Comparison of ENCODE assay signal across 29 mouse cellular contexts in genomic region chr1:153522116-153522515, GRCm38 (mm10). TPM values are rescaled to one million over a fixed set of nuclear protein-coding genes. Genes with fewer than 3 reads are reported as not detected.
DNase-seq lines count a peak whose midpoint lies in the region; ATAC-seq and TF ChIP-seq lines count a peak whose summit lies in the region.
"Had no signal": no experiment of that assay in that cellular context is flagged by ENCODE, and none has a peak within 500 bp of the region (broad histone marks: within the 10 kb centered on the region; RNA-seq: fewer than 3 reads in every experiment).

No protein-coding gene starts in this region.

- H3K9me3 ChIP-seq in kidney, embryonic 16.5 days (ENCODE audit: low read length): no peaks in the 10 kb centered on the region
- H3K9me3 ChIP-seq in midbrain, embryonic 11.5 days (ENCODE audit: control insufficient read depth, low read length): no peaks in the 10 kb centered on the region
- H3K9me3 ChIP-seq in midbrain, postnatal 0 days (ENCODE audit: low read length): no peaks in the 10 kb centered on the region
- H3K9me3 ChIP-seq: embryonic facial prominence, embryonic 13.5 days; embryonic facial prominence, embryonic 15.5 days; forebrain, embryonic 10.5 days; forebrain, embryonic 12.5 days; G1E had no signal

- 27% methylated on average over 3 of the region's 3 CpGs for WGBS in kidney, embryonic 16.5 days
- 46% methylated on average over 3 of the region's 3 CpGs for WGBS in kidney, adult 2 months
- 62% methylated on average over 3 of the region's 3 CpGs for WGBS in midbrain, embryonic 11.5 days
- WGBS in midbrain, postnatal 0 days: 62% methylated on average over 3 of the region's 3 CpGs

- H3K9ac ChIP-seq in kidney, embryonic 16.5 days (replicated peaks; ENCODE audit: low read length): no peak overlapping the region
- no peak overlapping the region for H3K9ac ChIP-seq in midbrain, embryonic 11.5 days (ENCODE audit: low read length)
- no peak overlapping the region for H3K9ac ChIP-seq in midbrain, postnatal 0 days (replicated peaks; ENCODE audit: low read length, poor library complexity, severe bottlenecking)
- H3K9ac ChIP-seq: embryonic facial prominence, embryonic 13.5 days; embryonic facial prominence, embryonic 15.5 days; forebrain, embryonic 12.5 days had no signal

- no peaks in the 10 kb centered on the region for H3K27me3 ChIP-seq in kidney, embryonic 16.5 days (ENCODE audit: insufficient read depth, low read length)
- no peaks in the 10 kb centered on the region for H3K27me3 ChIP-seq in kidney, adult 2 months (replicated peaks; ENCODE audit: control insufficient read depth, insufficient read depth, low read length)
- H3K27me3 ChIP-seq in midbrain, embryonic 11.5 days (ENCODE audit: control insufficient read depth, insufficient read depth, low read length): no peaks in the 10 kb centered on the region
- no peaks in the 10 kb centered on the region for H3K27me3 ChIP-seq in midbrain, postnatal 0 days (ENCODE audit: insufficient read depth, low read length)
- H3K27me3 ChIP-seq: CH12.LX; embryonic facial prominence, embryonic 13.5 days; embryonic facial prominence, embryonic 15.5 days; forebrain, embryonic 12.5 days; Patski had no signal

- DNase-seq in kidney, adult 9 months: peak; percentile 36
- DNase-seq in kidney, adult 18-20 months: no peak
- DNase-seq in kidney, adult 2 months: no peak
- DNase-seq in midbrain, embryonic 11.5 days (ENCODE audit: low spot score, missing footprints): peak; percentile 69
- no peak for DNase-seq in midbrain, postnatal 0 days (ENCODE audit: low spot score)
- DNase-seq in yolk sac, embryonic 10.5 days (ENCODE audit: low spot score): peak; percentile 86
- DNase-seq: adrenal gland, adult 2 months; adrenal gland, postnatal 10 days; adrenal gland, postnatal 25 days; B cell, adult 2 months; cerebellum, adult 11 months; cerebellum, adult 18-20 months; cerebellum, adult 8-10 months; cerebellum, adult 9-11 months; cerebellum, postnatal 14 days; cerebellum, postnatal 36 days; embryo, embryonic 11 days had no signal

- no peak for TF ChIP-seq CTCF in kidney, adult 2 months (conservative IDR thresholded peaks at IDR 0.05; ENCODE audit: insufficient read depth, insufficient read length, low read depth, low read length)
- TF ChIP-seq CTCF in midbrain, postnatal 0 days (IDR thresholded peaks at IDR 0.05): no peak

- 0 out of 2 replicates have a peak overlapping the region, but pooled peaks have one; percentile 38 for H3K27ac ChIP-seq in kidney, embryonic 16.5 days (ENCODE audit: low read length)
- no peak overlapping the region for H3K27ac ChIP-seq in kidney, adult 2 months (ENCODE audit: insufficient read depth, low read depth, low read length)
- H3K27ac ChIP-seq in midbrain, embryonic 11.5 days (ENCODE audit: low read depth, low read length): no peak overlapping the region
- no peak overlapping the region for H3K27ac ChIP-seq in midbrain, postnatal 0 days (ENCODE audit: low read depth, low read length)
- H3K27ac ChIP-seq: embryonic facial prominence, embryonic 13.5 days; embryonic facial prominence, embryonic 15.5 days; forebrain, embryonic 10.5 days; forebrain, embryonic 12.5 days had no signal

- TF ChIP-seq POLR2A in kidney, adult 2 months (IDR thresholded peaks at IDR 0.05; ENCODE audit: low read depth, low read length): no peak

- H3K4me3 ChIP-seq in kidney, embryonic 16.5 days (ENCODE audit: low read length): no peak overlapping the region
- H3K4me3 ChIP-seq in kidney, adult 2 months (ENCODE audit: insufficient read depth, low read depth, low read length): no peak overlapping the region
- H3K4me3 ChIP-seq in midbrain, embryonic 11.5 days (ENCODE audit: low read depth, low read length): no peak overlapping the region
- no peak overlapping the region for H3K4me3 ChIP-seq in midbrain, postnatal 0 days (ENCODE audit: low read depth, low read length)
- H3K4me3 ChIP-seq: embryonic facial prominence, embryonic 13.5 days; embryonic facial prominence, embryonic 15.5 days; erythroblast, embryonic 14.5 days; forebrain, embryonic 10.5 days; forebrain, embryonic 12.5 days had no signal

- H3K4me1 ChIP-seq in kidney, embryonic 16.5 days (ENCODE audit: insufficient read depth, low read length): peaks cover 16% of the 10 kb centered on the region
- no peaks in the 10 kb centered on the region for H3K4me1 ChIP-seq in kidney, adult 2 months (ENCODE audit: control insufficient read depth, insufficient read depth, low read length)
- no peaks in the 10 kb centered on the region for H3K4me1 ChIP-seq in midbrain, embryonic 11.5 days (ENCODE audit: control insufficient read depth, insufficient read depth, low read length)
- no peaks in the 10 kb centered on the region for H3K4me1 ChIP-seq in midbrain, postnatal 0 days (ENCODE audit: insufficient read depth, low read length)
- H3K4me1 ChIP-seq: embryonic facial prominence, embryonic 13.5 days; forebrain, embryonic 12.5 days had no signal

- no peak overlapping the region for H3K4me2 ChIP-seq in kidney, embryonic 16.5 days (replicated peaks; ENCODE audit: low read depth, low read length)
- no peak overlapping the region for H3K4me2 ChIP-seq in midbrain, embryonic 11.5 days
- no peak overlapping the region for H3K4me2 ChIP-seq in midbrain, postnatal 0 days (ENCODE audit: low read depth, low read length, poor library complexity, severe bottlenecking)
- H3K4me2 ChIP-seq: embryonic facial prominence, embryonic 13.5 days; embryonic facial prominence, embryonic 15.5 days; forebrain, embryonic 12.5 days had no signal

- no peaks in the 10 kb centered on the region for H3K36me3 ChIP-seq in kidney, embryonic 16.5 days (ENCODE audit: insufficient read depth, low read length)
- H3K36me3 ChIP-seq in kidney, adult 2 months (ENCODE audit: control insufficient read depth, insufficient read depth, low read length): no peaks in the 10 kb centered on the region
- H3K36me3 ChIP-seq in midbrain, embryonic 11.5 days (ENCODE audit: control insufficient read depth, insufficient read depth, low read length): no peaks in the 10 kb centered on the region
- no peaks in the 10 kb centered on the region for H3K36me3 ChIP-seq in midbrain, postnatal 0 days (ENCODE audit: insufficient read depth, low read length)
- H3K36me3 ChIP-seq: embryonic facial prominence, embryonic 13.5 days; embryonic facial prominence, embryonic 15.5 days; forebrain, embryonic 12.5 days had no signal

- no peak for ATAC-seq in kidney, embryonic 16.5 days (ENCODE audit: low FRiP score, low TSS enrichment)
- ATAC-seq in midbrain, embryonic 11.5 days (ENCODE audit: low FRiP score): no peak
- no peak for ATAC-seq in midbrain, postnatal 0 days (ENCODE audit: low FRiP score)
- ATAC-seq in inflammation-experienced regulatory T-cells, adult 6 months: no peak
- ATAC-seq: CD4-positive, CD25-positive, alpha-beta regulatory T cell, adult 4 months; forebrain, embryonic 14.5 days; Patski had no signal

RNA-seq across cellular contexts. Expression of gene Npl, which starts 27.7 kb away (rescaled TPM):
- polyA plus RNA-seq in kidney, embryonic 16.5 days (2015; fragmentation: Nextera tagmentation; extraction: Ambion mirVana): 23.9 and 25.2 TPM in 2 replicates
- polyA plus RNA-seq in kidney, adult 2 months (2012; rRNA removed): 33.7 and 41.2 TPM in 2 replicates
- 20.5 and 23.6 TPM in 2 replicates for polyA plus RNA-seq in midbrain, embryonic 11.5 days (2014; fragmentation: Nextera tagmentation; extraction: Ambion mirVana)
- total RNA-seq in midbrain, postnatal 0 days (2014; rRNA removed): 8.1 and 11.6 TPM in 2 replicates
- polyA plus RNA-seq in midbrain, postnatal 0 days (2015; fragmentation: Nextera tagmentation; extraction: Ambion mirVana): 12.0 and 12.3 TPM in 2 replicates
- polyA plus RNA-seq in inflammation-experienced regulatory T-cells, adult 6 months (2017; shearing (Covaris generic)): under 1 TPM in 1 of 3 experiments, not detected in 2; 0.44 TPM
- polyA plus RNA-seq: CD4-positive, CD25-positive, alpha-beta regulatory T cell, adult 4 months had no signal

RNA-seq across cellular contexts. Expression of gene Dhx9, which starts 34.7 kb away (rescaled TPM):
- polyA plus RNA-seq in kidney, embryonic 16.5 days (2015; fragmentation: Nextera tagmentation; extraction: Ambion mirVana): 23.2 and 30.0 TPM in 2 replicates
- polyA plus RNA-seq in kidney, adult 2 months (2012; rRNA removed): 14.4 and 20.9 TPM in 2 replicates
- polyA plus RNA-seq in midbrain, embryonic 11.5 days (2014; fragmentation: Nextera tagmentation; extraction: Ambion mirVana): 27.0 and 35.6 TPM in 2 replicates
- 53.7 and 134 TPM in 2 replicates for total RNA-seq in midbrain, postnatal 0 days (2014; rRNA removed)
- 20.3 and 30.0 TPM in 2 replicates for polyA plus RNA-seq in midbrain, postnatal 0 days (2015; fragmentation: Nextera tagmentation; extraction: Ambion mirVana)
- polyA plus RNA-seq in inflammation-experienced regulatory T-cells, adult 6 months (2017; shearing (Covaris generic)): 10 to 100 TPM; 24.1 to 31.8 (median 26.8) TPM

Comparison
In these comparisons a context has a peak if more than half of its experiments do, and no peak if none do; other contexts are left out.
1. DNase-seq: peak in kidney, adult 9 months (single experiment), midbrain, embryonic 11.5 days (single experiment) and yolk sac, embryonic 10.5 days (single experiment); none in kidney, adult 18-20 months (single experiment), kidney, adult 2 months (single experiment) and midbrain, postnatal 0 days (single experiment).